In the genomic region with DNA sequence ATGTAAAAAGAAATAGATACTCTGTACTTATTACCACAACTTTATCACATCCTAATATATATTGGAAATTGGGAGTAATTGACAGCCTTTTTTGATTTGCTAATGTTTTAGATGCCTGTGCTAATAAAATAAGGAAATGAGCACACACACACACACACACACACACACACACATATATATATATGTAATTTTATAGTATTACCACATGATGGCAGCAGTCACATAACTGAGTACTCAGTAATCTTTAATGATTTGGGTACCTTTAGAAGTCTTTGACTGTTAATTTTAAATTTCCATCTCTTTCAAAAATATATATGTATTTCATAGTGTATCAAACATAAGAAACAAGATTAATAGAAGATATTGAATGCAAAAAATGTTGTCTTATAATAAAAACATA, we compare ENCODE assay signal across 12 mouse cellular contexts.
DNase-seq lines count a peak whose midpoint lies in the region; ATAC-seq lines count a peak whose summit lies in the region.
"Had no signal": no experiment of that assay in that cellular context is flagged by ENCODE, and none has a peak within 500 bp of the region (broad histone marks: within the 10 kb centered on the region; RNA-seq: fewer than 3 reads in every experiment).

No protein-coding gene starts in this region.

- H3K36me3 ChIP-seq in hindbrain, embryonic 16.5 days (ENCODE audit: control insufficient read depth, insufficient read depth, low read length): no peaks in the 10 kb centered on the region
- H3K36me3 ChIP-seq in hindbrain, embryonic 10.5 days: peaks cover 5% of the 10 kb centered on the region; the same call in 1 of the 2 replicates
- H3K36me3 ChIP-seq: embryonic facial prominence, embryonic 13.5 days had no signal

- no peak overlapping the region for H3K9ac ChIP-seq in hindbrain, embryonic 16.5 days (ENCODE audit: low read depth, low read length)
- H3K9ac ChIP-seq: embryonic facial prominence, embryonic 13.5 days; heart, embryonic 12.5 days; liver, embryonic 14.5 days had no signal

- no peaks in the 10 kb centered on the region for H3K9me3 ChIP-seq in hindbrain, embryonic 16.5 days (ENCODE audit: control insufficient read depth, low read length)
- H3K9me3 ChIP-seq in hindbrain, embryonic 10.5 days: no peaks in the 10 kb centered on the region
- H3K9me3 ChIP-seq: embryonic facial prominence, embryonic 13.5 days; heart, embryonic 12.5 days had no signal

- H3K4me1 ChIP-seq in hindbrain, embryonic 16.5 days (ENCODE audit: control insufficient read depth, insufficient read depth, low read depth, low read length): no peaks in the 10 kb centered on the region
- no peaks in the 10 kb centered on the region for H3K4me1 ChIP-seq in hindbrain, embryonic 10.5 days (replicated peaks)
- H3K4me1 ChIP-seq: embryonic facial prominence, embryonic 13.5 days; heart, embryonic 12.5 days had no signal

- no peak overlapping the region for H3K4me2 ChIP-seq in hindbrain, embryonic 16.5 days (ENCODE audit: low read length)
- H3K4me2 ChIP-seq: embryonic facial prominence, embryonic 13.5 days; heart, embryonic 12.5 days had no signal

- no peak overlapping the region for H3K4me3 ChIP-seq in hindbrain, embryonic 16.5 days (ENCODE audit: low read length)
- no peak overlapping the region for H3K4me3 ChIP-seq in hindbrain, embryonic 10.5 days
- H3K4me3 ChIP-seq: embryonic facial prominence, embryonic 13.5 days; heart, embryonic 12.5 days had no signal

- no peak for DNase-seq in hindbrain, embryonic 10.5 days (ENCODE audit: low spot score)
- peak; percentile 8 for DNase-seq in lung, postnatal 36 days
- DNase-seq in lung, postnatal 25 days (ENCODE audit: low spot score): no peak
- peak; percentile 14 for DNase-seq in Muller cell, postnatal 12 days (ENCODE audit: inconsistent ontology term)
- peak; percentile 3 for DNase-seq in retina, postnatal 1 day
- DNase-seq in c-Kit-positive CD71-positive TER-119-positive erythroid progenitor cells, embryonic 14.5 days (ENCODE audit: low spot score): no peak
- DNase-seq: layer of hippocampus, postnatal 36 days; thymus, postnatal 14 days had no signal

- ATAC-seq in hindbrain, embryonic 16.5 days: 0 out of 2 replicates have a peak, but pooled peaks have one; percentile 14

- H3K27ac ChIP-seq in hindbrain, embryonic 16.5 days (ENCODE audit: low read depth, low read length): no peak overlapping the region
- H3K27ac ChIP-seq in hindbrain, embryonic 10.5 days: no peak overlapping the region
- H3K27ac ChIP-seq: embryonic facial prominence, embryonic 13.5 days; liver, embryonic 14.5 days had no signal

- no peaks in the 10 kb centered on the region for H3K27me3 ChIP-seq in hindbrain, embryonic 16.5 days (replicated peaks; ENCODE audit: control insufficient read depth, insufficient read depth, low read length)
- no peaks in the 10 kb centered on the region for H3K27me3 ChIP-seq in hindbrain, embryonic 10.5 days (ENCODE audit: insufficient read depth, poor library complexity, severe bottlenecking)
- H3K27me3 ChIP-seq: embryonic facial prominence, embryonic 13.5 days; heart, embryonic 12.5 days had no signal

Comparison
In these comparisons a context has a peak if more than half of its experiments do, and no peak if none do; other contexts are left out.
1. DNase-seq: peak in lung, postnatal 36 days (single experiment), Muller cell, postnatal 12 days (single experiment) and retina, postnatal 1 day (single experiment); none in hindbrain, embryonic 10.5 days (single experiment), lung, postnatal 25 days (single experiment) and c-Kit-positive CD71-positive TER-119-positive erythroid progenitor cells, embryonic 14.5 days (single experiment).